ENCODE assay signal across 14 mouse cellular contexts in genomic region chr13:113574232-113574631, GRCm38 (mm10). TPM values are rescaled to one million over a fixed set of nuclear protein-coding genes. Genes with fewer than 3 reads are reported as not detected.
DNase-seq lines count a peak whose midpoint lies in the region; ATAC-seq lines count a peak whose summit lies in the region.
"Had no signal": no experiment of that assay in that cellular context is flagged by ENCODE, and none has a peak within 500 bp of the region (broad histone marks: within the 10 kb centered on the region; RNA-seq: fewer than 3 reads in every experiment).

No protein-coding gene starts in this region.

- DNase-seq in A20 (ENCODE audit: low read depth, low spot score) = peak; percentile 66
- DNase-seq in thymus, postnatal 10 days (ENCODE audit: low spot score in 2 of 2) = peak; percentile 81 to 84
- no peak for DNase-seq in layer of hippocampus, adult 9-10 months (ENCODE audit: low spot score)
- no peak for DNase-seq in frontal cortex, adult 2 months (ENCODE audit: extremely low spot score in 1 of 2, low spot score in 1 of 2)
- no peak for DNase-seq in ovary, postnatal 36 days (ENCODE audit: low spot score)
- DNase-seq: adrenal gland, postnatal 36 days; cerebellum, adult 8-10 months; gastrocnemius, postnatal 36 days; heart, postnatal 14 days; right cerebral cortex, postnatal 25 days had no signal

- peak; percentile 86 for ATAC-seq in CD4-positive, CD25-positive, alpha-beta regulatory T cell, adult 4 months
- peak; percentile 79 for ATAC-seq in inflammation-experienced regulatory T-cells, adult 6 months
- ATAC-seq: intestine, postnatal 0 days; midbrain, embryonic 13.5 days had no signal

RNA-seq across cellular contexts. Expression of gene Snx18, which starts 44.1 kb away (rescaled TPM):
- 10 to 100 TPM in 1 of 2 experiments, 1 to 10 TPM in 1; 6.0 to 11.5 TPM for polyA plus RNA-seq in CD4-positive, CD25-positive, alpha-beta regulatory T cell, adult 4 months (2017; shearing (Covaris generic))
- polyA plus RNA-seq in inflammation-experienced regulatory T-cells, adult 6 months (2017; shearing (Covaris generic)) = 10 to 100 TPM; 10.7 to 12.2 (median 11.8) TPM
- 17.5 and 19.5 TPM in 2 replicates for polyA plus RNA-seq in frontal cortex, adult 2 months (2012; rRNA removed)

Comparison
In these comparisons a context has a peak if more than half of its experiments do, and no peak if none do; other contexts are left out.
1. DNase-seq: peak in A20 (single experiment) and thymus, postnatal 10 days (2 of 2); none in layer of hippocampus, adult 9-10 months (single experiment), frontal cortex, adult 2 months (0 of 2) and ovary, postnatal 36 days (single experiment).